Mouse (Mus musculus) 3134 (cell line): ENCODE measurements at regions not wholly inside any gene's neighbourhood (a gene's known extent, or its start where the extent isn't known, plus 50 kb on each side); places are given as distances from the start of the nearest gene placed in this dataset.
"Not testable (repeated sequence)": the region's sequence is repeated elsewhere in the genome, so short reads cannot be mapped to it uniquely, and the experiment has no call there.

ENCODE experiments used
- DNase-seq: peaks from one replicate; pipeline ENCODE4 v3.0.0-alpha.2; 2011; ENCODE audit warnings: low spot score; ENCODE audit not compliant: insufficient read length; ENCODE audit errors: extremely low read depth

DNA sequence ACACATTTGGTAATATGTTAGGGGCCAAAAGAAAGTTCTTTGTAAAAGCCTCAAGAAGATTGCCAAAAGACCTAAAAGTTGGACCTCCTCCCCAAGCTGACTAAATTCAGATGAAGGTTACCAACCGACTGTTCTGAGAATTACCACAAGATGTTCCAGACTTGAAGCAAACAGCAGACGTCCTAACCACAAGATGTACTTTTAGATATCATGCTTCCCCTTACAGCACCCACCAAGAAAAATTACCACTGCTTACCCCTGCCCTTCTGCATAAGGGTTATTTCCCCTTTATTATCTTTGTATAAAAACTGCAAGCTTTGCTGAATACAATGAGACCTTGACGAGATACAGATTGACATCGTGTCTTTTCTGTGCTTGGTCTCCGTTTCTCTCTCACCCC lies 121.6 kb upstream of the Cst10 start:
- no peak for DNase-seq

- no peak for DNase-seq
Measured at GRCm38 (mm10) chr2:149284199-149284598, 120.7 kb upstream of the Cst10 start.

DNA sequence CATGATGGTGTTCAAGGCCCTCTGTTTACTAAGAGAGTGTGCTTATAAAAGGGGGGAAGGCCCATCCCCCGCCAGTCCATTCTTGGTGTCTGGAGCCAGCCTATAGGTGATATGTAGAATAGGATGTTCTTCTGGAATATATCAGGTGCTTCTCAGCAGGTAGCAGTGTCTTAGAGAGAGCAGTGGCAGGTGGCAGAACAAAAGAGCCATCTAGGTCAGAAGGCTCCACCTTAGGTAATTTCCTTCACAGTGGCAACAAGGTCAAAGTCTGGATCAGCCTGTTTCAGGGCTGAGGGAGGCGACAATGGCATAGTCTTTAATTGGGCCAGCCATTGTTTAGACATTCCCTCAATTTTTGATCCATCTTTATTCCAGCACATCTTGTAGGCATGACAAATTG lies 107.9 kb upstream of the Cst10 start:
- not testable (repeated sequence) for DNase-seq

DNA sequence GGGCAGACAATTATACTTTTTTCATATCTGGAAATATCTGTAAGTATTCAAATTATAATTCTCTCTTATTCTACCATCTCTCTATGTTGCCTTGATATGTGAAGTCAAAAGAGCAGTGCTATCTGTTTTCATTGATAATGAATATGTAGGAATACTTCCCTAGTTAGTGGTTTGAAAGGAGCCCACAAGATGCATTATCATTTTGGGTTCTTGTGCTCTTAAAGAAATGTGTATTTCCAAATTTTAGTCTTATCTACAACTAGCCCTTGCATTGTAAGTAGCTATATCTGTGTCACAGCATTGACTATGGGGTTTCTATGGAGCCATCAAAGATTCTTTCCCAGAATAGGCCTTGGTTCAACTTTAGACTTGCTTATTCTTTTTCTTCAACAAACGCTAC lies 99.3 kb upstream of the Cst10 start:
- no peak for DNase-seq

- peak; percentile 11 for DNase-seq
Measured at GRCm38 (mm10) chr2:149350239-149350811, 54.5 kb upstream of the Cst10 start.
